Mouse (Mus musculus) midbrain, embryonic 12.5 days (tissue): ENCODE data around the gene Olfr639. TPM values are rescaled to one million over a fixed set of nuclear protein-coding genes. Genes with fewer than 3 reads are reported as not detected.
"Not testable (repeated sequence)": the region's sequence is repeated elsewhere in the genome, so short reads cannot be mapped to it uniquely, and the experiment has no call there.

Experiments
- ATAC-seq: fragments of 200-750 bp; cut with Nextera tagmentation; 2 replicates; pipeline ENCODE4 v1.8.0; 2017; ENCODE audit warnings: low read depth, moderate TSS enrichment, moderate library complexity; ENCODE audit not compliant: low FRiP score
- H3K27ac ChIP-seq: fragments of 300-500 bp; sonication (generic); replicated peaks from 2 replicates; pipeline ENCODE4 v1.5.1; 2016; ENCODE audit warnings: mild to moderate bottlenecking
- H3K27me3 ChIP-seq: fragments of 300-500 bp; sonication (generic); 2 replicates; pipeline ENCODE4 v1.6.1; 2016; ENCODE audit warnings: mild to moderate bottlenecking
- H3K36me3 ChIP-seq: fragments of 300-500 bp; sonication (generic); 2 replicates; pipeline ENCODE4 v1.6.1; 2016
- H3K4me1 ChIP-seq: fragments of 300-500 bp; sonication (generic); 2 replicates; pipeline ENCODE4 v1.6.1; 2016
- H3K4me2 ChIP-seq: fragments of 300-500 bp; sonication (generic); replicated peaks from 2 replicates; pipeline ENCODE4 v1.6.1; 2016; ENCODE audit warnings: mild to moderate bottlenecking, moderate library complexity
- H3K4me3 ChIP-seq: fragments of 300-500 bp; sonication (generic); 2 replicates; pipeline ENCODE4 v1.5.1; 2016; ENCODE audit warnings: mild to moderate bottlenecking
- H3K9ac ChIP-seq: fragments of 300-500 bp; sonication (generic); replicated peaks from 2 replicates; pipeline ENCODE4 v1.6.1; 2016; ENCODE audit warnings: mild to moderate bottlenecking, moderate library complexity
- H3K9me3 ChIP-seq: fragments of 300-500 bp; sonication (generic); 2 replicates; pipeline ENCODE4 v1.6.1; 2016; ENCODE audit warnings: mild to moderate bottlenecking
- WGBS: fragments of 180-500 bp; shearing (Covaris S2); methylation state at CpG from one replicate; pipeline ENCODE4 v1.1.7; 2016; 5-methylcytosine and 5-hydroxymethylcytosine counted together
- polyA plus RNA-seq: library from polyadenylated mRNA; unstranded; fragments of >200 nt; fragmentation: Nextera tagmentation; extraction: Ambion mirVana; gene quantifications from 2 replicates; pipeline ENCODE4 v1.2.1, GENCODE M21; 2016

The Olfr639 gene
- polyA plus RNA-seq, 1 experiment from 2014 or later, result not detected

GRCm38 (mm10) chr7:103970852-103971251, 46.3 kb downstream of the Olfr639 start, which contains the start of gene Olfr635:
Gene Olfr635 (plus strand): TSS chr7:103971152.
- no peak for ATAC-seq
- H3K4me2 ChIP-seq, result no peak within 1 kb of the TSS
- H3K4me1 ChIP-seq, result no peaks in the 10 kb centered on the region
- no peaks in the 10 kb centered on the region for H3K27me3 ChIP-seq
- 76% methylated on average over 1 of the region's 1 CpGs for WGBS
- H3K4me3 ChIP-seq, result no peak within 1 kb of the TSS
- H3K9me3 ChIP-seq, result no peaks in the 10 kb centered on the region
- no peak within 1 kb of the TSS for H3K27ac ChIP-seq
- H3K9ac ChIP-seq, result no peak within 1 kb of the TSS
- no peaks in the 10 kb centered on the region for H3K36me3 ChIP-seq

- not testable (repeated sequence) for H3K4me1 ChIP-seq, ATAC-seq, H3K36me3 ChIP-seq, H3K27me3 ChIP-seq, H3K4me2 ChIP-seq, H3K27ac ChIP-seq, H3K9me3 ChIP-seq, H3K4me3 ChIP-seq, H3K9ac ChIP-seq
- WGBS, result 97% methylated on average over 22 of the region's 22 CpGs
These were observed 50.2 kb downstream of the Olfr639 start for GRCm38 (mm10) chr7:103966873-103967272.

Other genes starting within 250 kb of the Olfr639 start
- not detected in 2 replicates for gene Olfr69, start 245.7 kb downstream of the Olfr639 start, polyA plus RNA-seq
- not detected in 2 replicates for gene Olfr68, start 237.6 kb downstream of the Olfr639 start, polyA plus RNA-seq
- gene Olfr67, start 225.5 kb downstream of the Olfr639 start, polyA plus RNA-seq, result not detected in 2 replicates
- 769 and 928 TPM in 2 replicates for gene Hbb-bt, start 203.3 kb downstream of the Olfr639 start, polyA plus RNA-seq
- 643 and 809 TPM in 2 replicates for gene Hbb-bs, start 189.2 kb downstream of the Olfr639 start, polyA plus RNA-seq
- not detected in 2 replicates for gene Hbb-bh2, start 176.8 kb downstream of the Olfr639 start, polyA plus RNA-seq
- gene Hbb-bh1, start 174.1 kb downstream of the Olfr639 start, polyA plus RNA-seq, result 623 and 675 TPM in 2 replicates
- gene Hbb-y, start 164.1 kb downstream of the Olfr639 start, polyA plus RNA-seq, result 8,301 and 9,167 TPM in 2 replicates
- gene Olfr66, start 131.1 kb downstream of the Olfr639 start, polyA plus RNA-seq, result not detected in 2 replicates
- gene Olfr64, start 122.8 kb downstream of the Olfr639 start, polyA plus RNA-seq, result not detected in 2 replicates
- gene Olfr65, start 113.8 kb downstream of the Olfr639 start, polyA plus RNA-seq, result not detected in 2 replicates
- gene Olfr631, start 88.5 kb downstream of the Olfr639 start, polyA plus RNA-seq, result not detected in 2 replicates
- not detected in 2 replicates for gene Olfr632, start 83.0 kb downstream of the Olfr639 start, polyA plus RNA-seq
- gene Olfr633, start 72.9 kb downstream of the Olfr639 start, polyA plus RNA-seq, result not detected in 2 replicates
- not detected in 2 replicates for gene Olfr635, start 46.2 kb downstream of the Olfr639 start, polyA plus RNA-seq
- not detected in 2 replicates for gene Olfr638, start 18.6 kb downstream of the Olfr639 start, polyA plus RNA-seq
- gene Olfr640, start 8.3 kb upstream of the Olfr639 start, polyA plus RNA-seq, result not detected in 2 replicates
- gene Olfr641, start 18.1 kb upstream of the Olfr639 start, polyA plus RNA-seq, result not detected in 2 replicates
- gene Olfr642, start 35.4 kb upstream of the Olfr639 start, polyA plus RNA-seq, result not detected in 2 replicates
- not detected in 2 replicates for gene 4930516K23Rik, start 44.1 kb upstream of the Olfr639 start, polyA plus RNA-seq
- gene Olfr644, start 54.6 kb upstream of the Olfr639 start, polyA plus RNA-seq, result not detected in 2 replicates
- gene Olfr645, start 68.2 kb upstream of the Olfr639 start, polyA plus RNA-seq, result not detected in 2 replicates
- gene Olfr646, start 87.6 kb upstream of the Olfr639 start, polyA plus RNA-seq, result not detected in 2 replicates
- gene Ubqln5, start 112.5 kb upstream of the Olfr639 start, polyA plus RNA-seq, result not detected in 2 replicates
- gene Olfr643, start 120.1 kb upstream of the Olfr639 start, polyA plus RNA-seq, result not detected in 2 replicates
- not detected in 2 replicates for gene Ubqln3, start 126.0 kb upstream of the Olfr639 start, polyA plus RNA-seq
- gene Ubqlnl, start 133.3 kb upstream of the Olfr639 start, polyA plus RNA-seq, result not detected in 2 replicates
- gene Olfm5, start 147.5 kb upstream of the Olfr639 start, polyA plus RNA-seq, result not detected in 2 replicates
- 0.45 and 0.47 TPM in 2 replicates for gene Olfr648, start 166.1 kb upstream of the Olfr639 start, polyA plus RNA-seq
- gene Olfr649, start 178.7 kb upstream of the Olfr639 start, polyA plus RNA-seq, result not detected in 2 replicates
- 0.72 and 1.3 TPM in 2 replicates for gene Trim6, start 201.5 kb upstream of the Olfr639 start, polyA plus RNA-seq
- 0.83 and 1.2 TPM in 2 replicates for gene Trim34a, start 227.2 kb upstream of the Olfr639 start, polyA plus RNA-seq